In genomic region chr17:63863012-63863630, GRCm38 (mm10) we compare ENCODE assay signal across 8 mouse cellular contexts. TPM values are rescaled to one million over a fixed set of nuclear protein-coding genes. Genes with fewer than 3 reads are reported as not detected.
A peak's percentile ranks its signal among the peaks of the same experiment; 100 is the strongest.
DNase-seq lines count a peak whose midpoint lies in the region; ATAC-seq and TF ChIP-seq lines count a peak whose summit lies in the region.

Gene Fer, plus strand, starts transcription at chr17:63863062.

- H3K9ac ChIP-seq in lung, embryonic 15.5 days = peak within 1 kb of the TSS; percentile 88
- peak within 1 kb of the TSS; percentile 89 for H3K9ac ChIP-seq in intestine, embryonic 14.5 days (ENCODE audit: low read length)

- peak within 1 kb of the TSS; percentile 90 for H3K4me2 ChIP-seq in lung, embryonic 15.5 days
- H3K4me2 ChIP-seq in intestine, embryonic 14.5 days (ENCODE audit: low read length) = peak within 1 kb of the TSS; percentile 89

- TF ChIP-seq POLR2A in bone marrow, adult 2 months (IDR thresholded peaks at IDR 0.05; ENCODE audit: borderline replicate concordance, control insufficient read depth, low read depth, low read length) = no peak

- under 1% methylated on average over 41 of the region's 41 CpGs for WGBS in lung, embryonic 15.5 days
- 3% methylated on average over 41 of the region's 41 CpGs for WGBS in bone marrow, adult 2 months
- 2% methylated on average over 37 of the region's 41 CpGs for WGBS in intestine, embryonic 14.5 days

- TF ChIP-seq CTCF in bone marrow, adult 2 months (IDR thresholded peaks at IDR 0.05; ENCODE audit: control insufficient read depth, insufficient read depth, low read length) = no peak

- H3K4me3 ChIP-seq in lung, embryonic 15.5 days = peak within 1 kb of the TSS; percentile 86
- H3K4me3 ChIP-seq in bone marrow, adult 2 months (replicated peaks; ENCODE audit: control insufficient read depth, low read depth, low read length) = peak within 1 kb of the TSS; percentile 46
- H3K4me3 ChIP-seq in intestine, embryonic 14.5 days (ENCODE audit: low read depth, low read length) = peak within 1 kb of the TSS; percentile 76

- peak within 1 kb of the TSS; percentile 80 for H3K27ac ChIP-seq in lung, embryonic 15.5 days
- H3K27ac ChIP-seq in bone marrow, adult 2 months (ENCODE audit: control insufficient read depth, insufficient read depth, low read depth, low read length, poor library complexity) = peak within 1 kb of the TSS; percentile 57; the same call in 1 of the 2 replicates
- peak within 1 kb of the TSS; percentile 83 for H3K27ac ChIP-seq in intestine, embryonic 14.5 days (ENCODE audit: low read depth)

- H3K4me1 ChIP-seq in lung, embryonic 15.5 days = peaks cover 12% of the 10 kb centered on the region; the same call in 1 of the 2 replicates
- H3K4me1 ChIP-seq in bone marrow, adult 2 months (ENCODE audit: control insufficient read depth, insufficient read depth, low read length) = no peaks in the 10 kb centered on the region
- H3K4me1 ChIP-seq in intestine, embryonic 14.5 days (replicated peaks; ENCODE audit: control insufficient read depth, insufficient read depth, low read length) = peaks cover 11% of the 10 kb centered on the region

- no peak for DNase-seq in lung, postnatal 25 days (ENCODE audit: low spot score)
- DNase-seq in gastrocnemius, postnatal 10 days = no peak
- DNase-seq in intestine, embryonic 14.5 days (ENCODE audit: low spot score) = no peak
- DNase-seq in lung, postnatal 10 days = peak; percentile 3
- no peak for DNase-seq in spleen, adult 12 weeks (ENCODE audit: low spot score)
- DNase-seq in right cerebral cortex, postnatal 25 days = no peak

- no peaks in the 10 kb centered on the region for H3K9me3 ChIP-seq in lung, embryonic 15.5 days
- no peaks in the 10 kb centered on the region for H3K9me3 ChIP-seq in intestine, embryonic 14.5 days (ENCODE audit: control insufficient read depth, low read length)

- H3K36me3 ChIP-seq in lung, embryonic 15.5 days = no peaks in the 10 kb centered on the region
- no peaks in the 10 kb centered on the region for H3K36me3 ChIP-seq in intestine, embryonic 14.5 days (ENCODE audit: control insufficient read depth, insufficient read depth, low read length)

- H3K27me3 ChIP-seq in lung, embryonic 15.5 days = no peaks in the 10 kb centered on the region
- H3K27me3 ChIP-seq in intestine, embryonic 14.5 days (replicated peaks; ENCODE audit: control insufficient read depth, insufficient read depth, low read length) = no peaks in the 10 kb centered on the region

- peak; percentile 47 for ATAC-seq in lung, embryonic 15.5 days (ENCODE audit: borderline replicate concordance, extremely low read depth, low FRiP score, low TSS enrichment)
- ATAC-seq in intestine, embryonic 14.5 days (replicated peaks; ENCODE audit: low FRiP score, low TSS enrichment, low read depth) = peak; percentile 57

RNA-seq across cellular contexts. Expression of gene Fer, which starts in this region (rescaled TPM):
- 28.1 and 29.8 TPM in 2 replicates for polyA plus RNA-seq in lung, embryonic 15.5 days (2015; fragmentation: Nextera tagmentation; extraction: Ambion mirVana)
- polyA plus RNA-seq in bone marrow, adult 2 months (2011; ENCODE audit: insufficient read depth, insufficient read length, low replicate concordance, missing spikeins) = 4.9 and 5.4 TPM in 2 replicates
- 10 to 100 TPM; 17.6 to 21.3 TPM for total RNA-seq in gastrocnemius, postnatal 10 days (2021)
- polyA plus RNA-seq in intestine, embryonic 14.5 days (2014; fragmentation: Nextera tagmentation; extraction: Ambion mirVana) = 28.6 and 33.0 TPM in 2 replicates
